Mouse (Mus musculus) embryonic facial prominence, embryonic 14.5 days (tissue): Measurements from ENCODE around the gene Lrrtm4. TPM values are rescaled to one million over a fixed set of nuclear protein-coding genes. Genes with fewer than 3 reads are reported as not detected.

Experiments used
- ATAC-seq: fragments of 200-750 bp; cut with Nextera tagmentation; 2 replicates; pipeline ENCODE4 v1.8.0; 2017; ENCODE audit warnings: low read depth, moderate number of reproducible peaks, moderate TSS enrichment
- DNase-seq: peaks from one replicate; pipeline ENCODE4 v3.0.0-alpha.2; 2015; ENCODE audit warnings: low spot score
- H3K27ac ChIP-seq: fragments of 300-500 bp; sonication (generic); replicated peaks from 2 replicates; pipeline ENCODE4 v1.5.1; 2014; ENCODE audit warnings: low read depth, mild to moderate bottlenecking, low read length, moderate library complexity
- H3K27me3 ChIP-seq: fragments of 300-500 bp; sonication (generic); replicated peaks from 2 replicates; pipeline ENCODE4 v1.6.1; 2014; ENCODE audit warnings: low read length; ENCODE audit not compliant: control insufficient read depth, insufficient read depth
- H3K36me3 ChIP-seq: fragments of 300-500 bp; sonication (generic); 2 replicates; pipeline ENCODE4 v1.6.1; 2014; ENCODE audit warnings: low read length, mixed read lengths; ENCODE audit not compliant: control insufficient read depth, insufficient read depth
- H3K4me1 ChIP-seq: fragments of 300-500 bp; sonication (generic); 2 replicates; pipeline ENCODE4 v1.6.1; 2014; ENCODE audit warnings: antibody characterized with exemption, low read length; ENCODE audit not compliant: control insufficient read depth, insufficient read depth
- H3K4me2 ChIP-seq: fragments of 300-500 bp; sonication (generic); 2 replicates; pipeline ENCODE4 v1.6.1; 2014; ENCODE audit warnings: low read depth, mild to moderate bottlenecking, low read length, moderate library complexity, mixed read lengths
- H3K4me3 ChIP-seq: fragments of 300-500 bp; sonication (generic); 2 replicates; pipeline ENCODE4 v1.5.1; 2014; ENCODE audit warnings: low read depth, mild to moderate bottlenecking, low read length
- H3K9ac ChIP-seq: fragments of 300-500 bp; sonication (generic); 2 replicates; pipeline ENCODE4 v1.6.1; 2014; ENCODE audit warnings: low read depth, mild to moderate bottlenecking, low read length, moderate library complexity, mixed read lengths
- H3K9me3 ChIP-seq: fragments of 300-500 bp; sonication (generic); 2 replicates; pipeline ENCODE4 v1.6.1; 2016; ENCODE audit warnings: low read length; ENCODE audit not compliant: control insufficient read depth
- WGBS: fragments of 180-500 bp; shearing (Covaris S2); extraction: QIAGEN DNeasy Blood & Tissue Kit; methylation state at CpG from one replicate; pipeline ENCODE4 v1.1.7; 2014; 5-methylcytosine and 5-hydroxymethylcytosine counted together
- polyA plus RNA-seq: library from polyadenylated mRNA; unstranded; fragments of >200 nt; fragmentation: Nextera tagmentation; extraction: Ambion mirVana; gene quantifications from 2 replicates; pipeline ENCODE4 v1.2.1, GENCODE M21; 2014

The Lrrtm4 gene
- polyA plus RNA-seq, 1 experiment from 2014 or later = 4.1 TPM

GRCm38 (mm10) chr6:80263972-80264371 is 245.3 kb downstream of the Lrrtm4 start:
- Histone ChIP-seq H3K4me1 (no peaks in the 10 kb centered on the region), H3K4me2 (no peak overlapping the region), H3K4me3 (no peak overlapping the region), H3K27me3 (no peaks in the 10 kb centered on the region), H3K36me3 (no peaks in the 10 kb centered on the region), H3K27ac (no peak overlapping the region), H3K9me3 (no peaks in the 10 kb centered on the region), H3K9ac (no peak overlapping the region)
- no peak; the same call in 1 of the 2 replicates for ATAC-seq
- peak; percentile 50 for DNase-seq
- WGBS = 23% methylated on average over 4 of the region's 4 CpGs

GRCm38 (mm10) chr6:80264584-80264983 is 245.9 kb downstream of the Lrrtm4 start:
- H3K9me3 ChIP-seq = no peaks in the 10 kb centered on the region
- H3K27me3 ChIP-seq = no peaks in the 10 kb centered on the region
- no peak for ATAC-seq
- no peak overlapping the region for H3K27ac ChIP-seq
- H3K4me1 ChIP-seq = no peaks in the 10 kb centered on the region
- no peak overlapping the region for H3K9ac ChIP-seq
- H3K36me3 ChIP-seq = no peaks in the 10 kb centered on the region
- H3K4me3 ChIP-seq = no peak overlapping the region
- no peak overlapping the region for H3K4me2 ChIP-seq
- DNase-seq = no peak

GRCm38 (mm10) chr6:80265746-80266145 is 247.1 kb downstream of the Lrrtm4 start:
- DNase-seq (peak; percentile 63), ATAC-seq (no peak)
- Histone ChIP-seq H3K36me3 (no peaks in the 10 kb centered on the region), H3K4me3 (no peak overlapping the region), H3K9me3 (no peaks in the 10 kb centered on the region), H3K27me3 (no peaks in the 10 kb centered on the region), H3K27ac (no peak overlapping the region), H3K4me2 (no peak overlapping the region), H3K4me1 (no peaks in the 10 kb centered on the region), H3K9ac (no peak overlapping the region)
- WGBS = 42% methylated on average over 3 of the region's 3 CpGs

- H3K9me3 ChIP-seq = no peaks in the 10 kb centered on the region
- ATAC-seq = no peak
- no peak overlapping the region for H3K4me3 ChIP-seq
- no peak overlapping the region for H3K4me2 ChIP-seq
- no peak overlapping the region for H3K27ac ChIP-seq
- no peaks in the 10 kb centered on the region for H3K27me3 ChIP-seq
- H3K36me3 ChIP-seq = no peaks in the 10 kb centered on the region
- no peak overlapping the region for H3K9ac ChIP-seq
- H3K4me1 ChIP-seq = no peaks in the 10 kb centered on the region
- no peak for DNase-seq
- 92% methylated on average over 1 of the region's 1 CpGs for WGBS
Observed at GRCm38 (mm10) chr6:80286968-80287367, 268.3 kb downstream of the Lrrtm4 start.

GRCm38 (mm10) chr6:80301871-80302270 is 283.2 kb downstream of the Lrrtm4 start:
- DNase-seq = no peak
- H3K27ac ChIP-seq = no peak overlapping the region
- no peaks in the 10 kb centered on the region for H3K9me3 ChIP-seq
- H3K4me2 ChIP-seq = no peak overlapping the region
- H3K27me3 ChIP-seq = no peaks in the 10 kb centered on the region
- no peaks in the 10 kb centered on the region for H3K4me1 ChIP-seq
- H3K36me3 ChIP-seq = no peaks in the 10 kb centered on the region
- H3K9ac ChIP-seq = no peak overlapping the region
- no peak for ATAC-seq
- no peak overlapping the region for H3K4me3 ChIP-seq

- ATAC-seq = no peak
- no peaks in the 10 kb centered on the region for H3K27me3 ChIP-seq
- no peak overlapping the region for H3K4me2 ChIP-seq
- no peak overlapping the region for H3K4me3 ChIP-seq
- H3K9me3 ChIP-seq = no peaks in the 10 kb centered on the region
- H3K27ac ChIP-seq = no peak overlapping the region
- WGBS = 90% methylated on average over 1 of the region's 1 CpGs
- H3K36me3 ChIP-seq = no peaks in the 10 kb centered on the region
- no peak for DNase-seq
- no peaks in the 10 kb centered on the region for H3K4me1 ChIP-seq
- H3K9ac ChIP-seq = no peak overlapping the region
Observed at GRCm38 (mm10) chr6:80303568-80303967, 284.9 kb downstream of the Lrrtm4 start.

GRCm38 (mm10) chr6:80328391-80328790 is 309.7 kb downstream of the Lrrtm4 start:
- no peak overlapping the region for H3K9ac ChIP-seq
- 75% methylated on average over 3 of the region's 3 CpGs for WGBS
- H3K4me1 ChIP-seq = no peaks in the 10 kb centered on the region
- no peaks in the 10 kb centered on the region for H3K36me3 ChIP-seq
- H3K27ac ChIP-seq = no peak overlapping the region
- H3K4me2 ChIP-seq = no peak overlapping the region
- DNase-seq = no peak
- H3K27me3 ChIP-seq = no peaks in the 10 kb centered on the region
- no peaks in the 10 kb centered on the region for H3K9me3 ChIP-seq
- no peak overlapping the region for H3K4me3 ChIP-seq
- no peak for ATAC-seq

GRCm38 (mm10) chr6:80331751-80332150 is 313.1 kb downstream of the Lrrtm4 start:
- Histone ChIP-seq H3K4me3 (no peak overlapping the region), H3K4me1 (no peaks in the 10 kb centered on the region), H3K9me3 (no peaks in the 10 kb centered on the region), H3K4me2 (no peak overlapping the region), H3K9ac (no peak overlapping the region), H3K27me3 (no peaks in the 10 kb centered on the region), H3K36me3 (no peaks in the 10 kb centered on the region), H3K27ac (no peak overlapping the region)
- DNase-seq (no peak), ATAC-seq (no peak)
- 68% methylated on average over 3 of the region's 3 CpGs for WGBS

GRCm38 (mm10) chr6:80352307-80352706 is 333.6 kb downstream of the Lrrtm4 start:
- 63% methylated on average over 1 of the region's 1 CpGs for WGBS

More at GRCm38 (mm10) chr6:80352307-80352706, 333.6 kb downstream of the Lrrtm4 start:
- no peaks in the 10 kb centered on the region for H3K27me3 ChIP-seq
- ATAC-seq (no peak), DNase-seq (peak; percentile 7)
- H3K4me1 ChIP-seq = no peaks in the 10 kb centered on the region
- no peaks in the 10 kb centered on the region for H3K36me3 ChIP-seq
- no peak overlapping the region for H3K9ac ChIP-seq
- H3K4me3 ChIP-seq = no peak overlapping the region
- H3K27ac ChIP-seq = no peak overlapping the region
- no peak overlapping the region for H3K4me2 ChIP-seq
- H3K9me3 ChIP-seq = no peaks in the 10 kb centered on the region
